Mouse (Mus musculus) spleen, postnatal 36 days (tissue): Measurements from ENCODE around the gene Cfap43.

Experiments used
- DNase-seq, 2 experiments: peaks; one replicate each; pipeline ENCODE4 v3.0.0; 2022; ENCODE audit warnings: low spot score in 2 of 2, mixed read lengths in 1 of 2

Gene Cfap43

GRCm38 (mm10) chr19:47919126-47919965 lies at the start of gene Cfap43, which contains the start of gene Itprip:
Gene Cfap43, minus strand, starts transcription at chr19:47919287.
Gene Itprip, minus strand, starts transcription at chr19:47919299.
- DNase-seq: peak; percentile 84 to 88

GRCm38 (mm10) chr19:47958181-47958580 lies 39.1 kb upstream of the Cfap43 start:
- no peak for DNase-seq

- no peak for DNase-seq
Observed at GRCm38 (mm10) chr19:47953169-47953568, 34.1 kb upstream of the Cfap43 start.

GRCm38 (mm10) chr19:47950946-47951345 lies 31.9 kb upstream of the Cfap43 start:
- no peak for DNase-seq

- DNase-seq: no peak
Observed at GRCm38 (mm10) chr19:47946821-47947465, 27.9 kb upstream of the Cfap43 start.

GRCm38 (mm10) chr19:47939361-47939760 lies 20.3 kb upstream of the Cfap43 start:
- DNase-seq: no peak

- DNase-seq: peak; percentile 74 to 75
Observed at GRCm38 (mm10) chr19:47937443-47938406, 18.6 kb upstream of the Cfap43 start, which contains the start of gene Cfap58. Gene Cfap58, plus strand, starts transcription at chr19:47937675.

- no peak for DNase-seq
Observed at GRCm38 (mm10) chr19:47936938-47937337, 17.9 kb upstream of the Cfap43 start.

- DNase-seq: no peak
Observed at GRCm38 (mm10) chr19:47936490-47936889, 17.4 kb upstream of the Cfap43 start.

- DNase-seq: no peak
Observed at GRCm38 (mm10) chr19:47935530-47935929, 16.4 kb upstream of the Cfap43 start.

- DNase-seq: no peak
Observed at GRCm38 (mm10) chr19:47934636-47935238, 15.7 kb upstream of the Cfap43 start.

GRCm38 (mm10) chr19:47934146-47934545 lies 15.1 kb upstream of the Cfap43 start:
- no peak for DNase-seq

GRCm38 (mm10) chr19:47931982-47932638 lies 13.0 kb upstream of the Cfap43 start:
- peak; percentile 45 to 51 for DNase-seq

GRCm38 (mm10) chr19:47929043-47929442 lies 10.0 kb upstream of the Cfap43 start:
- no peak for DNase-seq

- no peak for DNase-seq
Observed at GRCm38 (mm10) chr19:47927032-47927431, 7.9 kb upstream of the Cfap43 start.

- DNase-seq: no peak
Observed at GRCm38 (mm10) chr19:47925819-47926218, 6.7 kb upstream of the Cfap43 start.

GRCm38 (mm10) chr19:47919966-47920375 lies 884 bp upstream of the Cfap43 start:
- DNase-seq: no peak

GRCm38 (mm10) chr19:47918455-47919101 lies 509 bp downstream of the Cfap43 start:
- peak; percentile 60 to 68 for DNase-seq

GRCm38 (mm10) chr19:47918016-47918415 lies 1.1 kb downstream of the Cfap43 start:
- no peak for DNase-seq

GRCm38 (mm10) chr19:47917396-47917795 lies 1.7 kb downstream of the Cfap43 start:
- no peak for DNase-seq
